12 mouse cellular contexts compared by ENCODE assay signal in genomic region chr11:12382991-12383390, GRCm38 (mm10).
A peak's percentile ranks its signal among the peaks of the same experiment; 100 is the strongest.
DNase-seq lines count a peak whose midpoint lies in the region.
"Had no signal": no experiment of that assay in that cellular context is flagged by ENCODE, and none has a peak within 500 bp of the region (broad histone marks: within the 10 kb centered on the region; RNA-seq: fewer than 3 reads in every experiment).

No protein-coding gene starts in this region.

- peak; percentile 11 to 16 for DNase-seq in cerebellum, postnatal 10 days
- no peak for DNase-seq in cerebellum, adult 18-20 months
- peak; percentile 78 for DNase-seq in urinary bladder, postnatal 14 days (ENCODE audit: low spot score)
- no peak for DNase-seq in urinary bladder, adult 2 months (ENCODE audit: low spot score)
- peak; percentile 28 for DNase-seq in lung, postnatal 10 days
- DNase-seq in testis, postnatal 14 days (ENCODE audit: low spot score): peak; percentile 27
- no peak for DNase-seq in layer of hippocampus, postnatal 14 days (ENCODE audit: low spot score in 2 of 2)
- no peak for DNase-seq in thymus, postnatal 36 days
- DNase-seq: cerebellum, adult 9-10 months; layer of hippocampus, adult 9-11 months; midbrain, embryonic 14.5 days; thymus, postnatal 25 days had no signal

Comparison
In these comparisons a context has a peak if more than half of its experiments do, and no peak if none do; other contexts are left out.
1. DNase-seq: peak in cerebellum, postnatal 10 days (2 of 2), urinary bladder, postnatal 14 days (single experiment), lung, postnatal 10 days (single experiment) and testis, postnatal 14 days (single experiment); none in cerebellum, adult 18-20 months (0 of 2), urinary bladder, adult 2 months (single experiment), layer of hippocampus, postnatal 14 days (0 of 2) and thymus, postnatal 36 days (0 of 2).